Mouse (Mus musculus) gastrocnemius, postnatal 14 days (tissue): ENCODE data around the gene Jund. TPM values are rescaled to one million over a fixed set of nuclear protein-coding genes. Genes with fewer than 3 reads are reported as not detected.

Source experiments
- DNase-seq: peaks from one replicate; pipeline ENCODE4 v3.0.0; 2021; ENCODE audit warnings: mixed read lengths
- intact Hi-C: fragments of 180-260 bp; cut with DNase I; formaldehyde crosslinking; loops from one replicate; pipeline ENCODE4 v1.15.1; 2025; ENCODE audit warnings: low total_unique reads
- long read RNA-seq, 2 experiments: library from polyadenylated mRNA; stranded (forward); transcript quantifications; one replicate each; pipeline ENCODE4 v2.0.0; 2021
- total RNA-seq, 2 experiments: library from RNA; stranded (reverse); gene quantifications; 2 replicates each; pipeline ENCODE4 v1.2.3; 2021

The Jund gene
- total RNA-seq = 10 to 100 TPM; 73.5 to 87.4 TPM
- long read RNA-seq, experiment 1, transcript Jund-201 (1 exons, 1,668 nt) = major isoform, 319 of 319 reads
- long read RNA-seq, experiment 1, partial matches to known transcripts = 0 of 319 reads
- long read RNA-seq, experiment 1, other reads (novel, unspliced or antisense) = 0 of 319 reads
- long read RNA-seq, experiment 2, transcript Jund-201 (1 exons, 1,668 nt) = major isoform, 286 of 286 reads
- long read RNA-seq, experiment 2, partial matches to known transcripts = 0 of 286 reads
- long read RNA-seq, experiment 2, other reads (novel, unspliced or antisense) = 0 of 286 reads

DNA sequence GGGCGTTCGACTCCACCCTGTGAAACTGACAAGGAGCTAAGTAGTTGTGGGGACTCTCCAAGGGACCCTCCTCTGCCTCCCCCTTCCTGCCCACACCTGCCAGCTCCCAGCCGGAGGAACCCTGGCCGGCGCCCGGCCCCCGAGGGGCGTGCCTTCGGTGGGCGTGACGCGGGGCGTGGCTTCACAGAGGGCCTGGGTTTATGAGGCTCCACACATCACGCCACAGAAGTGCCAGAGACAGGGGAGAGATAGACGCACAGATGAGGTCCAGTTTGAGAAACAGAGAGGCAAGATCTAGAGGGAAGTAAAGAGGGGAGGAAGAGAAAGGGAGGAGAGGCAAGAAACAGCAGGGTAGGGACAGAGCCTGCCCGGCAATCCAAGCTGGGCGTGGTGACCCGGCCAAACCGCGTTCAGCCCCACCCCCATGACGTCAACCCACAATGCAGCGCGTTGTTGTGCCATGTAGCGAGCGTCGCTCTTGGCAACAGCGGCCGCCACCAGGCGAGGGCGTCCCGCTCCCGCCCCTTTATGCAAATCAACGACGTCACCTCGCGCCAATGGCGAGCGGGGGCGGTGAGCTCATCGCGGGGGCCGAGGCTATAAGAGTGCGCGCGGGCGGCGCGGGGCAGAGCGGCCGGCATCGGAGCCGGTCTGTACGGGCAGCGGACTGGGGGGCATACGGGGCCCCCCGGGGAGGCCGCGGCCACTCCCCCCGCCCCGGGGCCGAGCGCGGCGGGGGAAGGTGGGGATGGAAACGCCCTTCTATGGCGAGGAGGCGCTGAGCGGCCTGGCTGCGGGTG, at the start of gene Jund:
TSS of gene Jund (plus strand) at position 640 of the 800 bp plus-strand sequence.
- intact Hi-C loops = no loop called here
- DNase-seq = peak; percentile 99

DNA sequence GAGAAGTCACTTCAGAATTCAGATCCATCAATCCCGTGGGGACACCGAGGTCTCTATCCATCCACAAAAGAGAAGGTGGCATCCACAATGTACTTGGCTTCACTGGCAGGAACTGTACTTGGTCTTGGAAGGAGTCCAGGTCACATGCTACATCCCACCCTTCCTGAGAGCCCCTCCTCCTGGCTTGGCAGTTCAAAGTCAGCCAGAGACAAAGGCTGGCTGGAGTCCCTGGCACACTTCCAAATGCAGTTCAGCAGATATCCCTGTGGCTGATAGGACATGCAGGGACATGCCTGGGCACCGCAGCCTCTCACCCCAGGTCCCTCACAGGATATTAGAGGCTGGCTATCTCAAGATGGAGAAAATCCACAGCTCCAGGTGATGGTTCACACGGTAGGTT, 49.4 kb upstream of the Jund start:
- peak; percentile 66 for DNase-seq
- intact Hi-C loops = no loop called here

DNA sequence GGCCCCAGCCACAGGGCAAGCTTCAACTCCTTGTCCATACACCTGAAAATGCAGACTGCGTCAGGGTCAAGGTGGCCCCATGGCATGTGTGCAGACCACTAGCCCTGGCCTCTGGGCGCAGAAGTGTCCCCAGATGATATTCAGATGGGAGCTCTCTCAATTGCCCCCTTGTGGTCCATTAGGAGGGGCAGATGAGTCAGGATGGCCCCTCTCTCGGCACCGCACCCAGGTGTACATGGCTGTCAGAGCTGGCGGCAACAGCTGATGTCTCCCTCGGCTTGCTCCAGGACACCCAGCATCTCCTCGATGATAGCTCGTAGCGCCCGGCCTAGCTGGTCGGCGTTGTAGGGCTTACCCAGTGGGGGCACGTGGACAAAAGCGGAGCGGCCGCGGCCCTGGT, 48.4 kb upstream of the Jund start:
- DNase-seq = no peak
- intact Hi-C loops = no loop called here

DNA sequence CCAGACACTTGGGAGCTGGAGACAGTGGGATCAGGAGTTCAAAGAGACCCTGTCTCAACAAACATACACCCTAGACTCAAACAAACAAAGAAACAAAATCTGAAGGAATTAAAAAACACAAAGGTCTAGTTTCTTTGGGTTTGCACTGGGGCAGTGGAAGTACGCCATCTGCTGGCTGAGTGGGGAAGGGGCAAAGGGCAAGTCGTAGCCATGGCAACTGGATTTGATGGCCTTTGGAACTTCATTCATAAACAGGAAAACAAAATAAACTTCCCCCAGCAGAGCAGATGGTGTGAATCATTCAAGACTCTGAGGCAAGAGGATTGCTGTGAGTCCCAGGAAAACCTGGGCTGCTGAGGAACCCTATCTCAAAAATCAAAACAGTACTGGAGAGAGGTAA, 45.5 kb upstream of the Jund start:
- intact Hi-C loops = no loop called here
- no peak for DNase-seq

DNA sequence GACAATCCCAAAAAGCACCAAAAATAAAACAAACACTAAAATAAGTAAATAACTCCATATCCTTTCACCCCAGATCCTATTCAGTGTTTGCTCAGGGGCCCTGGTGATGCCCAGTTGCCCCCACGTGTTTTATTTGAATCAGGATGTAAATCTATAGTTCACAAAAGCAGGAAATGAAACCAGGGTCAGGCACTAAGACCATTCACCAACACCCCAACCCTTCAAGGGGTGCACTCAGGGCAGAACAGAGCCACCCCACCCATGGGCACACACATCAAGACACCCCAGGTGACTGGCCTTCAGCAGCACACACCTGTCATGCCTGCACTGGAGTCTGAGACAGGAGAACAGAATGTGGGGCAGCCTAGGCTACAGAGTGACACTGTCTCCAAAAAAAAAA, 44.6 kb upstream of the Jund start:
- intact Hi-C loops = no loop called here

DNA sequence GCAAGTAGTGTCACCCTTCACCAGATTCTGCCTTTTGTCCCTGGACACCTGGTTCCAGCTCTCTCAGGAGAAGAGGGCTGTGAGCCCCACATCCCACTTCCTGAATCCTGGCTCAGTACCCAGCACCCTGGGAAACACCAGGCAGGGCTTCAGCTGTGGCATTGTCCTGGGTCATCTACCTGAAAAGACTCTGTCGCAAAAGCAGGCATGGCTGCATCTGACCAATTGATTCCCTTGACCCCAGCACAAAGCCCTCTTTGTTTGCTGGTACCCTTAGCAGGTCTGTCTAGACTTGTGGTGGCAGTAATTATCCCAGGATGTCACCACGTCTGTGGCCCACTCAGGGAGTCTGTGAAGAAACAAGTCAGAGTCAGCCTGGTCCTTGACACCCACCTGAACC, 43.3 kb upstream of the Jund start:
- DNase-seq = no peak
- intact Hi-C loops = no loop called here

More for the DNA sequence above, 44.6 kb upstream of the Jund start:
- DNase-seq = no peak

DNA sequence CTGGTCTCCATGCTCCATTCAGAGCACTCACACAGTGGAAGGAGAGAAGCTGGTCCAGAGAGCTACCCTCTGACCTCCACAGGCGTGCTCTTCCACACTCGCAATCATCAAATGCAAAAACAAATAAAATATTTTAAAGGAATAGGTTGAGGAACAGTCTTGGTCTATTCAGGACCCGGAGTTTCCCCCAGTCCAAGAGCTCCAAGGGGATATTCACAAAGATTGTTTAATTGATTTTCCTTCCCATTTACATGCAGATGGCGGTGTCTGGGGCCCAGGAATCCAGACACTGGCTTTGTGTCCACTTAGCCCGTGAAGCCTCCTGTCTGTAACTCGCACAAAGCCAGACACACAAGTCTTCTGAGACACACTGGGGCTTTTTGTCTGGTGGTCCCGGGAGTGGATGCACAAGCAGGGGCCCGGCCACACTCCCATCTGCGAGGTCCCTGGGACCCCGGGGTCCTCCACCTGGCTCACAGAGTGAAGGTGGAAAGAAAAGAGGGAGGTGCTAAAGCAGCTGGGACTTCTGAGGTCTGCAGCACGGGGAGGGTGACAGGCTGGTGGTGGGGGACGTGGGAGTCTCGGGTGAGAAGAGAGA, 42.5 kb upstream of the Jund start:
- intact Hi-C loops = no loop called here
- no peak for DNase-seq

DNA sequence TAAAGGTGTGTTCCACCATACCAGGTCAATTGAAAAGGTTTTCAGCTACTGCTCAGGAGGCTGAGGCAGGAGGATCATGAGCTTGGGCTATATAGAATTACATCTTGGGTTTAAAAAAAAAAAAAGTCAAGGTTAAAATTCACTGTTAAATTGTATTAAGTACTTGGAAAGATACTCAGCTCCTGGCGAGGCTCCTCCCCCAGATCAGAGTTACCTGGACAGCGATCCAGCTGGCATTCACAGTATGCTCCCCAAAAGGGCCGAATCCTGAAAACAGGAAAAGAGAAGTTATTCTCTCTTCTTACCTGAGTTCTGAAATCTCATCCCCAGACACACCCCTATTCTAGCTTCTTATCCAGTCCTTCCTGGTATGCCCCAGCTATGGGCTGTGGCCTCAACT, 41.5 kb upstream of the Jund start:
- intact Hi-C loops = no loop called here

DNA sequence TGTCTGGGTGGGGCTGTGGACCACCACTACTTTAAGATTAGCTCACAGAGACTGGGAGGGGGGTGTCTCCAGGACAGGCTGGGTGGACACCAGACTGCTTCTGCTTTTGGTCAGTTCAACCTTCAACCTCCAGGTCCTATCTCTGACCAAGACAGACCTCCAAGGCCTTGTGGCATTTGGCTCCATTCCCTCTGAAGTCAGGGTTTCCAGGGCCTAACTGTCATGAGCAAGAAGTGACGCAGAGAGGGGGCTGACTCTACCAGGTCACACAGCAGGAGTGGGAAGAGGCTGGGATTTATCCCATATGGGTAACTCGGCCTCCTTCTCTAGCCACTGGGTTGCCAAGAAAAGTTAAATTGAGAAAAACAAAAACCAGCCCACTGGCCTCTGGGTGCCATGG, 41.0 kb upstream of the Jund start:
- intact Hi-C loops = no loop called here
- DNase-seq = no peak

More for the DNA sequence above, 41.5 kb upstream of the Jund start:
- no peak for DNase-seq

DNA sequence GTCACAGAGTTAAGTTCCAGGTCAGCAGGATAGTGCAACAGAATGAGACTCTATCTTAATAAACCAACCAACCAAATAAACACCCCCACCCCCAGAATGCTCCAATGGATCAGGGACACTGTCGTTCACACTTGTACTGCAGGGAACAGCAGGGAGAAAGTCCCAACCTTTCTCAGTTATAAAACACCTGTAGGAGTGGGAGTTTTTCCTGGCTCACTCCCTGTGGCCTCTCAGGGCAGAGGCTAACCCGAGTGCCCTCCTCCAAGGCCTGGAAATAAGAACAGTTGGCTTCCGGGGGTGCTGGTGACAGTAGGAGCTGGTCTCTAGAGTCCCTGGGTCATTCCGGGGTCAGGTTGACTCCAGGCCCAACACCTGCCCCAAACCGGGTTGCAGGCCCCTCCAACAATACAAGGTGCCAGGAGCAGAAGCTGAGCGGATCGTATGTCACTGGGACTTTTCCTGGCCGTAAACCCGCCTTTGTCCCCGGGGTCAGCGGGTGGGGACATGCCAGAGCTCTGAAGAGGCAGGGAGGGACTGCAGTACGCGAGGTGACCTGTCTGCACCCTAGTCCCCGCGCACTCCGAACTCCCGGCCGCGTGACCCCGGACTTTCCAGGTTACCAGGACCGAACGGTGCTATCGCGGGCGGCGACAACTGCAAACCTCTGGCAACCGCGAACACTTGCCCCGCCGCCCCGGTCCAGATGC, 39.7 kb upstream of the Jund start:
- intact Hi-C loops = no loop called here
- DNase-seq = no peak

DNA sequence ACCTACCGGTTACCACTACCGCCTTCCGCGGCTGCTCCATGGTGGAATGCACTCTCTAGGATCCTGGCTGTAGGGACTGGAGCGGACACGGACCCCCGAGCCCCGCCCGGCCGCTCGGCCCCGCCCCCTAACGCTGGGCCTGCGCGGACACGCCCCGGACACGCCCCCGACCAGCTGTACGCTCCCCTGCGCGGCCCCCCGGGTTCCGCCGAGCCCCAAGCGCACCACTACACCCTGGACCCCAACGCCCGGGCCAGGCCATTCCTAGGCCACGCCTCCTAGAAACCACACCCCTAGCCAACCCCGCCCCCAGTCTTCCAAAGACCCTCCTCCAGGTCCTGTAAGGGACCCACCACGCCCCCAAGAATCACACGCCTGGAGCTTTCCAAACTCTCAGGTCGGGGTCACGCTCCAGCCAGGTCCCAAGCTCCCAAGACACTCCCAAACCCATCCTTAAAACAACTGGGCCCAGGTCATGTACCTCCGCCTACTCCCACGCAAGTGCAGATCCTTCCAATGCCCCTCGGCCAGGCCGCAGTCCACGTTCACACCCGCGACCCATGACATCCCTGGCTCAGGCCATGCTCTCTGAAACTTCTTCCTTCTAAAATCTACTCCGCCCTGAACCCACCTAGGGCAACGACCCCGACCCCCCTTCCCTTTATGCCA, 39.0 kb upstream of the Jund start:
- DNase-seq = peak; percentile 93
- intact Hi-C loops = loop anchor here (5.0 kb wide), 1 partner anchor 42 kb away; the partner anchor contains the start of gene Lrrc25

DNA sequence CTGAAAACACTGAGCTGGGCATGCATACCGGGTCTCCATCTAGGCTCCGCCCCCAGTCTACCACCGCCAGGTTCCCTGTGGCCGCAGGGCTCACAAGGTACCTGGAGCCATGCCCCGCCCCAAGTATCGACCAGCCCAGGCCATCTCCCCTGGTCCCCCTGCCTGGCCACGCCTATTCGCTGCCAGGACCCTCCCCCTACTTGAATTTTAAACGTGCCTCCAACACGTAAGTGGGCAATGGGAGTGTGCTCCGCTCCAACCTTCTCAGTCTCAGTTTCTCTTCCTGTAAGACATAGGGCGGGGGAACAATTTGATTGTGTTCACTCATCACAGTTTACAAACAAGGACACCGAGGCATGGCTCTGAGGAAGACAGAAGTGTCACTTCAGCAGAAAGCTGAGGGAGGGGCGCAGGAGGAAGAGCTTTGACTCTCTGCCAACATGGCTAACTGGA, 38.5 kb upstream of the Jund start, which contains the start of gene Pgpep1:
TSS of gene Pgpep1 (minus strand) at position 116 of the 453 bp plus-strand sequence.
- no peak for DNase-seq
- intact Hi-C loops = loop anchor here (5.0 kb wide), 1 partner anchor 43 kb away; the partner anchor contains the start of gene Lrrc25

DNA sequence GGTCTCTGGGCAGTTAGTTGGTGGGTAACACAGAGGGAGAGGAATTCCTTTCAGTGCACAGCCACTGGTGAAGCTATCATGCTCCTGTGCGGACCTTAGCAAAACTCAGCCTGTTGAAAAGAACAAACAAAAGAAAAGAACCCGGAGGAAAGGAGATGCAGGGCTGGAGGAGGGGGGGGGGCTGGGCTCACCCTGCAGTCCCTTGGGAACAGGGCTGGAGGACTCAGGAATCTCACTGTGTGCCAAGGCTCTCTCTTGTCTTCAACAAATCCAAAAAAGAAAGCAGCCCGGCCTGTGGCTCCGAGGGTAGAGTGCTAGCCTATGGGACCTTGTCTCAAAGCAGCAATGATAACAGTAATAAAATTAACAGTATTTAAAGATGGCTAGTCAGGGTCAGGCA, 35.1 kb upstream of the Jund start:
- DNase-seq = no peak
- intact Hi-C loops = loop anchor here (5.0 kb wide), 1 partner anchor 46 kb away; the partner anchor contains the start of gene Lrrc25

DNA sequence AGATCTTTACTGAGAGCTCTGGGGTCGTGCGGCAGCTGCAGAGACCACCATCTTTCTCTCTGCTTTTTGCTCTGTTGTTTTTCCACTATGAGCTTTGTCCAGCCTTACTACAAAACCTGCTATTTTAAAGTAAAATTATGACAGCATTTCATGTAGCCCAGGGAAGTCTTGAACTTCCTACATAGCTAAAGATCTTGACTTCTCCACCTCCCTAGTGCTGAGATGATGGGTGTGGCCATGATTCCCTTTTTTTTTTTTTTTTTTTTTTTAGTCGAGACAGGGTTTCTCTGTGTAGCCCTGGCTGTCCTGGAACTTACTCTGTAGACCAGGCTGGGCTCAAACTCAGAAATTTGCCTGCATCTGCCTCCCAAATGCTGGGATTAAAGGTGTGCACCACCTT, 34.1 kb upstream of the Jund start:
- intact Hi-C loops = loop anchor here (5.0 kb wide), 2 partner anchors 38 to 47 kb away; partner anchors contain the start of genes Iqcn and Lrrc25
- DNase-seq = no peak

DNA sequence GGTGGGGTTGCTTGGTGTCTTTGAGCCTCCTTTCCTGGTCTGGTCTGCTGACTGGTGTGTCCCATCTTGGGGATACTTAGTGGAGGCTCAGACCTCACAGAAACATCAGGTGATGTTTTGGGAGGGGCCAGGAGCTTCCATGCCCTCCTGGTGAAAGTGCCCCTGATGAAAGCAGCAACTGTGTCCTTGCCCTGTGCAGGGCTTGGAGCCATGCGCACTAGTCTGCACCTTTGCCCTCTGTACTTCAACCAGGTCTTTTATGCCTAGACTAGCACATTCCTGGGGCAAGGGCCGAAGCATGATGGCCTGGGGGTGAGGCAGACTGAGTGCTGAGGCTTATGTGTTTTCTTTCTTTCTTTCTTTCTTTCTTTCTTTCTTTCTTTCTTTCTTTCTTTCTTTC, 33.1 kb upstream of the Jund start:
- intact Hi-C loops = loop anchor here (5.0 kb wide), 1 partner anchor 37 kb away; the partner anchor contains the start of gene Iqcn
- DNase-seq = no peak

DNA sequence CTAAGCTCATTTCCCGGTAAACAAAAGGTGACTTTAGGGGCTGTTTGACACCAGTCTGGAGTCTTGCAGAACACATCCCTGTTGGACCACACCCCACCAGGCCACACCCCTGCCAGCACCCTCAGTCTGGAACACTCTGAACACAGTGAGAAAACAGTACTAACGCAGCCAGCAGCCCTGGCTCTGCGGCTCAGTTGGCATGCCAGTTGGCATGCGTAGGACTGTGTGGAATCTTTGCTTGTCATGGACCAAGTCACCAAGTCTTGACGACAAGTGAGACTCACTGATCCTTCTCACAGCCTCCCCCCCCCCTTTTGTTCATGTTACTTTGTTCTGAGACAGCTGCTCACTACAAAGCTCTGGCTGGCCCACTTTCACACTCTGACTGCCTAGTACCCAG, 31.7 kb upstream of the Jund start:
- peak; percentile 72 for DNase-seq
- intact Hi-C loops = loop anchor here (5.0 kb wide), 1 partner anchor 35 kb away; the partner anchor contains the start of gene Iqcn

DNA sequence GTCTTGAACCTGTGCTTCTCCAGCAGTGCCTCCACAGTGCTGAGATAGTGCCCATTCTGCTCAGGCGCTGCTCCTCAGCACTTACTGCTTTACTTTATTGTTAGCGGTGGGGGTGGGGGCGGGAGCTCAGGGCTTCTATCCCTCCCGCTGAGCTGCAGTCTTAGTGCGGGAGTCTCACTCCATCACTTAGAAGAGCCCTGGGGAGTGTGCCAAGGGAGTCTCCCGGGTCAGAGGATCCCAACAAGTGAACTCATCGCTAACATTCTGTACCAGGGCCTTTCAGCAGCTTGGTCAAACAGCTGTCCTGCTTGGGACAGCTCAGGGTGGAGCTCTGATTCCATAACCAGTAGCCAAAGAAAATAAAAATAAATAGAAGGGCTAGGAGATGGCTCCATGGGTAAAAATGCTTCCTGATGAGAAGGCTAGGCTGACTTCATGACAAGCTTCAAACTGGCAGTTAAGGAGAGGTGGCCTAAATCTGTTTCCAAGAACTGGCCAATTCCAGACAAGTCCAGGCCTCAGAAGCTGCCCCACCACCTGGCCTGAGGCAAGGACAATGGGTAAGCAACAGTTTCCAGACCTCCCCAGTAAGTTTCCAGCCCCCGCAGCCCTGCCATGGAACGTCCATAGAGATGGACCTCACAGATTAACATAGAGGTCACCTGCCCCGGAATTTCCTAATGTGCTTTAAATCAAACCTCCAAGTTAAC, 27.0 kb upstream of the Jund start:
- intact Hi-C loops = no loop called here
- DNase-seq = peak; percentile 79

DNA sequence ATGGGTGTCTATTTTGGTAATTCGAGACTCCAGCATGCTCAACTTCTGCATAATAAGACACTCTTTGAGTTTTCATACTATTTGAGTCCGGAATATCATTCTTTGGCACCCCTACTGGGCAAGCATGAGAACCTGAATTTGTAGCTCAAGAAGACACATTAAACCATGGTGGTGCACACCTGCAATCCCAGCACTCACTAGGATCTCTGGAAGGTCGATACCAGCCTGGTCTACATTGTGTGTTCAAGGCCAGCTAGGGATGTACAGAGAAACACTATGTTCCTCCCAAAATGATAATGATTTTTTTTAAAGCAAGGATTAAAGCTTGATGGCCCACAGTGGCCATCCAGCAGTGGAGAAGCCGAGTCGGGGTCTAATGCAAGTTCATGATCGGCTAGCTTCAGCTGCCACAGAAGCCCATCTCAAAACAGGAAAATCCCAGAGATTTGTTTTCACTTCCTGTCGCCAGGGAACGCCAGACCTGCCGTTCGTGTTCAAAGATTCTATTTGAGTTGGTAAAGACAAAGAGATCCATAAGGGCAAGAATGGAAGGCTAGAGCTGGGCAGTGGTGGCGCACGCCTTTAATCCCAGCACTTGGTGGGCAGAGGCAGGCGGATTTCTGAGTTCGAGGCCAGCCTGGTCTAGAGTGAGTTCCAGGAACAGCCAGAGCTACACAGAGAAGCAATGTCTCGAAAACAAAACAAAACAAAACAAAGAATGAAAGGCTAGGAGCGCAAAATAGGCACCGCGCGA, 26.2 kb upstream of the Jund start:
- intact Hi-C loops = no loop called here
- no peak for DNase-seq
